Mouse (Mus musculus) stomach, postnatal 0 days (tissue): Measurements from ENCODE around the gene Uvrag.

Experiments
- CTCF ChIP-seq: IDR thresholded peaks from 2 replicates; pipeline ENCODE4 v1.5.1; 2016; ENCODE audit warnings: antibody characterized with exemption, low read depth, mild to moderate bottlenecking, moderate library complexity
- EP300 ChIP-seq: optimal IDR thresholded peaks from 2 replicates; pipeline ENCODE3; 2016; ENCODE audit warnings: antibody characterized with exemption

- TF ChIP-seq CTCF, result no peak
- TF ChIP-seq EP300, result no peak
Measured at GRCm38 (mm10) chr7:99097128-99097527, 43.8 kb downstream of the Uvrag start.
